Mouse (Mus musculus): ENCODE measurements around the gene Myo10. TPM values are rescaled to one million over a fixed set of nuclear protein-coding genes. Genes with fewer than 3 reads are reported as not detected.

Myo10 gene
- total RNA-seq, 1 experiment from 2014 or later: 0.38 TPM

- no peak for ATAC-seq (replicated peaks; ENCODE audit: insufficient number of reproducible peaks, low FRiP score, low TSS enrichment, poor library complexity, severe bottlenecking)
Measured at GRCm38 (mm10) chr15:25769524-25770255, 147.4 kb downstream of the Myo10 start.

DNA sequence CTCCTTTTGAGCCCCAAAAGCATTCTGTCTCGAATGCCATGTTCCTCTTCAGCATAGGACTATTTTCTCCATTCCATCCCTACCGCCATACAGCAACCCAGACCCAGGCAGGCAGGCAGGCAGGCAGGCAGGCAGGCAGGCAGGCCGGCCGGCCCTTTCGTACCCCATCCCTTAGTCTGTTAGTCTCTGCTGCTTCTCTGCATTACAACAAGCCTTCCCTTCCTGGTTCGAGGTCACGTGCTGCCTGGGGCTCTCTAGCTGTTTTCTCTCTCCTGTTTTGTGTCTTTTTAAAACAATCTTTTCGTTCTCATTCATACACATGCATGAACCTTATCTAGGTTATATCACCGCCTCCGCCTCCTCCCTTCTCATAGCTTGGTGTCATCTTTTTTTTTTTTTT is 149.5 kb downstream of the Myo10 start:
- no peak for ATAC-seq (replicated peaks; ENCODE audit: insufficient number of reproducible peaks, low FRiP score, low TSS enrichment, poor library complexity, severe bottlenecking)

- ATAC-seq (replicated peaks; ENCODE audit: insufficient number of reproducible peaks, low FRiP score, low TSS enrichment, poor library complexity, severe bottlenecking): peak; percentile 77
Measured at GRCm38 (mm10) chr15:25773711-25774513, 151.6 kb downstream of the Myo10 start.

DNA sequence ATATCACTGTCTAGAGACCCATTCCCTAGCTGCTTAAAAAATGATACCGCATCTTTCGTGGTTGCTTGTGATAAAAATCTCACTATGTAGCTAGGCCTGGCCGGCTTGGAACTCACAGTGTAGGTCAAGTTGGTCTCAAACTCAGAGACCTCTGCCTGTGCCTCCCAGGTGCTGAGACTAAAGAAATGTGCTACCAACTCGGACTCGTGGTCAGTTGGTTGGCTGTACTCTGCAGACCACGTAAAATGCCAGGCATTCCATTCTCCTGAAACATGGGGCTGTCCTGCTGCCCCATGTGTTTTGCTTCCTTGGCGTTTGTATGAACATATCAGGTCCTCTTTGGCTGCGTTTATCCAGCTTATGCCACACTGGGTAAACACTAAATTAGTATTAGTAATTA is 156.6 kb downstream of the Myo10 start:
- no peak for ATAC-seq (replicated peaks; ENCODE audit: insufficient number of reproducible peaks, low FRiP score, low TSS enrichment, poor library complexity, severe bottlenecking)

GRCm38 (mm10) chr15:25779522-25780191 is 157.3 kb downstream of the Myo10 start:
- no peak for ATAC-seq (replicated peaks; ENCODE audit: insufficient number of reproducible peaks, low FRiP score, low TSS enrichment, poor library complexity, severe bottlenecking)

- ATAC-seq (replicated peaks; ENCODE audit: insufficient number of reproducible peaks, low FRiP score, low TSS enrichment, poor library complexity, severe bottlenecking): no peak
Measured at GRCm38 (mm10) chr15:25781053-25781452, 158.7 kb downstream of the Myo10 start.

GRCm38 (mm10) chr15:25785456-25786390 is 163.4 kb downstream of the Myo10 start:
- ATAC-seq (replicated peaks; ENCODE audit: insufficient number of reproducible peaks, low FRiP score, low TSS enrichment, poor library complexity, severe bottlenecking): no peak

GRCm38 (mm10) chr15:25787406-25787805 is 165.1 kb downstream of the Myo10 start:
- ATAC-seq (replicated peaks; ENCODE audit: insufficient number of reproducible peaks, low FRiP score, low TSS enrichment, poor library complexity, severe bottlenecking): no peak

DNA sequence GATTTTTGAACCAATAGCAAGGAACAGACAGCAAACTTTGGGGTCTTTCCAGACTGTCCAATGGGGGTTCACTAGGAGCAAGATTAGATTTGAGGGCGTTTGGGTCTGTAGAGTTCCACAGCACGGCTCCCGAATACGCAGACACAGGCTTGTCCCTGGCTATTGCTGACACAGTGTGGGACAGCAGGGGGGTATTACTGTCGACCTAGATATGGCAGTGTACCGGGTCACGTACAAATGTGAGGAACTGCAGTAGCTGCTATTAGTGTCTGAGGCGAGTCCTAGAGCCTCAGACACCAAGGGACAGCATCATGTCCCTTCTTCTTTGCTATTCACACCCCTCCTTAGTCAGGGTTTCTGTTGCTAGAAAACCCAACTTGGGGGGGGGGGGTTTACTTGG is 165.6 kb downstream of the Myo10 start:
- no peak for ATAC-seq (replicated peaks; ENCODE audit: insufficient number of reproducible peaks, low FRiP score, low TSS enrichment, poor library complexity, severe bottlenecking)

GRCm38 (mm10) chr15:25788565-25788964 is 166.2 kb downstream of the Myo10 start:
- ATAC-seq (replicated peaks; ENCODE audit: insufficient number of reproducible peaks, low FRiP score, low TSS enrichment, poor library complexity, severe bottlenecking): no peak

GRCm38 (mm10) chr15:25789241-25789640 is 166.9 kb downstream of the Myo10 start:
- ATAC-seq (replicated peaks; ENCODE audit: insufficient number of reproducible peaks, low FRiP score, low TSS enrichment, poor library complexity, severe bottlenecking): no peak

DNA sequence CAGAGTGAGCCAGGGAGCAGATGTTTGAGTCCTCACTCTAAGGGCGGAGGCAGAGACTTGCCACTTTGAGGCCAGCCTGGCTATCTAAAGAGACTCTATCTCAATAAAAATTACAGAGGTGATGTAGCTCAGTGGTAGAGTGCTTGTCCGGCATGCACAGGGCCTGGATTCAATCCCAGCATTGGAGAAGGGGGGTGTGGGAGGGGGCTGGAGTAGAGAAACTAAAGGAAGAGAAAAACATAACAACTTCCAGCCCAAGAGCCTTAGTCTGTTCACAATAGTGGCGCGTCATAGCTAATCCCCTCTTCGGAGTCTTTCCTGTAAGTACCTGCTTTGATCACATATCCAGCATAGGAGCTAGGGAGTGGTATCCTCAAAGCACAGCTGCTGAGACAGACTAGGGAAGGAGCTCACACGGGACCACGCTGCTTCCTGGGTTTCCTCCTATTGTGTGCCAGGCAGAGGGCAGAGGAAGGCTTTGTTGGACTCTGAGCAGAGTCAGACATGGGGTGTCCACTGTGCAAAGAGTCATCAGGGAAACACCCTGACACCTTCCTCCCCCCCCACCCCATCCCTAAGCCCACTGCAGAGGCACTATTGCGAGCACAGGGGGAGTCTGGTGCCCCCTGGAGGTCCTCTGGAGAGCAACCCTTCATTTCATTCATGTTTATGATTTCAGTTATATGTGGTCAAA is 169.5 kb downstream of the Myo10 start:
- ATAC-seq (replicated peaks; ENCODE audit: insufficient number of reproducible peaks, low FRiP score, low TSS enrichment, poor library complexity, severe bottlenecking): no peak

DNA sequence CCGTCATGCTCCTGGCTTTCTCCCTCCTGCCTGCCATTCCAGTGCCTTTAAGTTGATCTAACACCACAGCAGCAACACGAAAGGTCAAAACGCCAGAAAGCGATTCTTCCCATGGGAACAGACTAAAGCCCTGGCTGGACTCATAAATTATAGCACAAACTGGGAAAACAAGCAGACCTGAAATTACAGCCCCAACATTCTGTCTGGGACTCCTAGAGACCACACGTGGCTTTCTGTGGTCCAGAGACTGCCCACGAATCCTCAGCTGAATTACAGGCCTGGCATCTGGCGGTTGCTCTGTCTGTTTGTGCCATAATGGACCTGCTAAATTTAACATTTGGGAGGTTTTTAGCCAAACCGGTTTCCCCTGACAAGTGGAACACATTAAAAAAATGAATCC is 171.8 kb downstream of the Myo10 start:
- ATAC-seq (replicated peaks; ENCODE audit: insufficient number of reproducible peaks, low FRiP score, low TSS enrichment, poor library complexity, severe bottlenecking): no peak

DNA sequence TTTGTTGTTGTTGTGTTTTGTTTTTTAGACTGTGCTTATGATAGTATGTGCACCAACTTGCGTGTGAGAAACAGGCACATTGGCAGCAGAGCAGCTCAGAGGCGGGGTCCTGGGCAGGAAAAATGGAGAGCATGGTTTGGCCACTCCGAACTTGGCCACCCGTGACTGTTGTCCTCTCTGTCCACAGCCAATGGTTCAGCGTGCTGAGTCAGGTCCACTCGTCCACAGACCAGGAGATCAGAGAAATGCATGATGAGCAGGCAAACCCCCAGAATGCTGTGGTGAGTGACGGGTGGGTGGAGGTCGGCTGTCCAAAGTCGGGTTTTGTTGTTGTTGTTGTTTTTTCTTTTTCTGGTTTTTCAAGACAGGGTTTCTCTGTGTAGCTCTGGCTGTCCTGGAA is 173.2 kb downstream of the Myo10 start:
- no peak for ATAC-seq (replicated peaks; ENCODE audit: insufficient number of reproducible peaks, low FRiP score, low TSS enrichment, poor library complexity, severe bottlenecking)

- no peak for ATAC-seq (replicated peaks; ENCODE audit: insufficient number of reproducible peaks, low FRiP score, low TSS enrichment, poor library complexity, severe bottlenecking)
Measured at GRCm38 (mm10) chr15:25796353-25796752, 174.0 kb downstream of the Myo10 start.

DNA sequence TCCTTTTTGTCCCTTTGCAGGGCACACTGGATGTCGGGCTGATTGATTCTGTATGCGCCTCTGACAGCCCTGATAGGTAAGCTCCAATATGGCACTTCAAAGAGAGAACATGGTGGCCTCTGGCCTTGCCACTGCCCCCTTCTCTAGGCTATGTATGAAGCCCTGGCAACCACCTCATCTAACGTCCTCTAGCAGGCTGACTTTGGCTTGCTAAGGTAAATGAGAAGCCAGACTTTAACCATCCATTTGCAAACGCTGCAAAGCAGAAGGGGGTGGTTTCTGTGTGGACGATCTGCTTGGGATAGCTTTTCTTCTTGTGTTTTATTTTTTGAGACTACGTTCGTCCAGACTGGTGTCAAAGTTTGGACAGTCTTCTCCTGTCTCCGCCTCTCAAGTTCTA is 174.9 kb downstream of the Myo10 start:
- no peak for ATAC-seq (replicated peaks; ENCODE audit: insufficient number of reproducible peaks, low FRiP score, low TSS enrichment, poor library complexity, severe bottlenecking)

DNA sequence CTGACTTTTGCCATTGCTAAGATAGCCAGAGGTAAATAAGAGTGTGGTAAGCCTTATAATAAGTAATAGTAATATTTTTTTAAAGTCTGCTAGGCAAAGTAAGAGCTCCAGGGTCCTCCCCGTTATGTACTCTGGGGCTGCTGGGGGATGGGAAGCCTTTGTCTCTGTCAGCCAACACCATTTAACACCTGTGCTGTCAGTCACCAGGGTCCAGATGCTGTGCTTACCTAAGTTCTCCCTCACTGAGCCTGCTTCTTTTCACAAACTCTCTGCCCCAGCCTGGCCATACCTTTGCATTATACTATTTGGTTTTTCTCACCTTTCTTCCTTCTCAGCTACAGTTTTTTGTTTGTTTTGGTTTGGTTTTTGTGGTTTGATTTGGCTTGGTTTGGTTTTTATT is 175.6 kb downstream of the Myo10 start:
- no peak for ATAC-seq (replicated peaks; ENCODE audit: insufficient number of reproducible peaks, low FRiP score, low TSS enrichment, poor library complexity, severe bottlenecking)

DNA sequence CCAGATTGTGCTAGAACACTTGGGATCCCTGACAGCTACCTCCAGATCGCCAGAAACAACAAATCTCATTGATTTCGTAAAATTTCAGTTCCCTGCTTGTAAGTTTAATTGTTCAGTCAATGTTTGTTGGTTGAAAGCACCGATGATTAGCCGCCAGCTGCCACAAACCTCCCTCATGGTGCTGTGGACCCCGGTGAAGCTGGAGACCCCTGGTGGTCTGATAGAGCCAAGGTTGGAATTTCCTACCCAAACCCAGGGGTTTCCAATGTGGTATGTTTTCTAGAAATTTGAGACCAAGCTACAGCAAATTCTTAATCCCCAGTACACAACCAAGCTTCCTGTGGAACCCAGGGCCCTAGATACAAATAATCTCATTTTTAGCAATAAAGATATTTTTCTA is 179.4 kb downstream of the Myo10 start:
- ATAC-seq (replicated peaks; ENCODE audit: insufficient number of reproducible peaks, low FRiP score, low TSS enrichment, poor library complexity, severe bottlenecking): no peak

Data from monocyte, adult 5-6 weeks (primary cell).